Mouse (Mus musculus) limb, embryonic 10.5 days (tissue): Measurements from ENCODE around the gene Tmem17. TPM values are rescaled to one million over a fixed set of nuclear protein-coding genes. Genes with fewer than 3 reads are reported as not detected.

Source experiments
- DNase-seq: peaks from one replicate; pipeline ENCODE4 v3.0.0-alpha.2; 2017; ENCODE audit warnings: low spot score
- H3K27ac ChIP-seq: fragments of 300-500 bp; sonication (generic); 2 replicates; pipeline ENCODE4 v1.5.1; 2016; ENCODE audit warnings: mild to moderate bottlenecking
- H3K27me3 ChIP-seq: fragments of 300-500 bp; sonication (generic); 2 replicates; pipeline ENCODE4 v1.6.1; 2016; ENCODE audit warnings: low read depth, mild to moderate bottlenecking; ENCODE audit not compliant: poor library complexity, severe bottlenecking
- H3K36me3 ChIP-seq: fragments of 300-500 bp; sonication (generic); 2 replicates; pipeline ENCODE4 v1.6.1; 2016; ENCODE audit warnings: mild to moderate bottlenecking, moderate library complexity
- H3K4me1 ChIP-seq: fragments of 300-500 bp; sonication (generic); 2 replicates; pipeline ENCODE4 v1.6.1; 2016
- H3K4me3 ChIP-seq: fragments of 300-500 bp; sonication (generic); 2 replicates; pipeline ENCODE4 v1.5.1; 2016; ENCODE audit warnings: mild to moderate bottlenecking, moderate library complexity
- H3K9me3 ChIP-seq: fragments of 300-500 bp; sonication (generic); replicated peaks from 2 replicates; pipeline ENCODE4 v1.6.1; 2016; ENCODE audit warnings: mild to moderate bottlenecking
- WGBS: fragments of 180-500 bp; shearing (Covaris S2); methylation state at CpG from one replicate; pipeline ENCODE4 v1.1.7; 2016; 5-methylcytosine and 5-hydroxymethylcytosine counted together
- polyA plus RNA-seq: library from polyadenylated mRNA; unstranded; fragments of >200 nt; fragmentation: Nextera tagmentation; extraction: Ambion mirVana; gene quantifications from 2 replicates; pipeline ENCODE4 v1.2.1, GENCODE M21; 2016

The Tmem17 gene
- polyA plus RNA-seq, 1 experiment from 2014 or later, result 16.7 TPM

- Histone ChIP-seq H3K9me3 (no peaks in the 10 kb centered on the region), H3K4me1 (no peaks in the 10 kb centered on the region; the same call in 1 of the 2 replicates), H3K27ac (no peak overlapping the region), H3K36me3 (peaks cover 26% of the 10 kb centered on the region; the same call in 1 of the 2 replicates), H3K4me3 (no peak overlapping the region), H3K27me3 (no peaks in the 10 kb centered on the region)
- WGBS, result 88% methylated on average over 6 of the region's 6 CpGs
- no peak for DNase-seq
Observed at GRCm38 (mm10) chr11:22518445-22518844, 6.6 kb downstream of the Tmem17 start.

GRCm38 (mm10) chr11:22520251-22520650 lies 8.4 kb downstream of the Tmem17 start:
- Histone ChIP-seq H3K9me3 (no peaks in the 10 kb centered on the region), H3K27ac (no peak overlapping the region), H3K4me1 (no peaks in the 10 kb centered on the region), H3K36me3 (peaks cover 26% of the 10 kb centered on the region; the same call in 1 of the 2 replicates), H3K27me3 (no peaks in the 10 kb centered on the region), H3K4me3 (no peak overlapping the region)
- 93% methylated on average over 4 of the region's 4 CpGs for WGBS
- no peak for DNase-seq

- DNase-seq, result no peak
- Histone ChIP-seq H3K36me3 (peaks cover 7% of the 10 kb centered on the region; the same call in 1 of the 2 replicates), H3K9me3 (no peaks in the 10 kb centered on the region), H3K4me1 (no peaks in the 10 kb centered on the region), H3K27ac (no peak overlapping the region), H3K4me3 (no peak overlapping the region), H3K27me3 (no peaks in the 10 kb centered on the region)
- 94% methylated on average over 1 of the region's 1 CpGs for WGBS
Observed at GRCm38 (mm10) chr11:22524606-22525005, 12.7 kb downstream of the Tmem17 start.

GRCm38 (mm10) chr11:22540600-22540999 lies 28.7 kb downstream of the Tmem17 start:
- no peaks in the 10 kb centered on the region for H3K27me3 ChIP-seq
- DNase-seq, result no peak
- 61% methylated on average over 1 of the region's 1 CpGs for WGBS
- H3K4me3 ChIP-seq, result no peak overlapping the region
- H3K27ac ChIP-seq, result no peak overlapping the region
- peaks cover 4% of the 10 kb centered on the region for H3K4me1 ChIP-seq
- H3K9me3 ChIP-seq, result no peaks in the 10 kb centered on the region
- H3K36me3 ChIP-seq, result no peaks in the 10 kb centered on the region

GRCm38 (mm10) chr11:22560061-22560460 lies 48.2 kb downstream of the Tmem17 start:
- Histone ChIP-seq H3K27ac (no peak overlapping the region), H3K4me3 (no peak overlapping the region), H3K36me3 (no peaks in the 10 kb centered on the region), H3K9me3 (no peaks in the 10 kb centered on the region), H3K4me1 (no peaks in the 10 kb centered on the region), H3K27me3 (no peaks in the 10 kb centered on the region)
- DNase-seq, result no peak
- 86% methylated on average over 1 of the region's 1 CpGs for WGBS

- no peak for DNase-seq
- WGBS, result 68% methylated on average over 6 of the region's 6 CpGs
- Histone ChIP-seq H3K27me3 (no peaks in the 10 kb centered on the region), H3K4me1 (no peaks in the 10 kb centered on the region), H3K4me3 (no peak overlapping the region), H3K27ac (no peak overlapping the region), H3K36me3 (no peaks in the 10 kb centered on the region), H3K9me3 (no peaks in the 10 kb centered on the region)
Observed at GRCm38 (mm10) chr11:22560503-22561328, 48.8 kb downstream of the Tmem17 start.

GRCm38 (mm10) chr11:22561329-22561592 lies 49.4 kb downstream of the Tmem17 start:
- no peak overlapping the region for H3K27ac ChIP-seq
- H3K27me3 ChIP-seq, result no peaks in the 10 kb centered on the region
- DNase-seq, result no peak
- H3K36me3 ChIP-seq, result no peaks in the 10 kb centered on the region
- 94% methylated on average over 4 of the region's 4 CpGs for WGBS
- H3K4me3 ChIP-seq, result no peak overlapping the region
- H3K4me1 ChIP-seq, result no peaks in the 10 kb centered on the region
- H3K9me3 ChIP-seq, result no peaks in the 10 kb centered on the region

- Histone ChIP-seq H3K4me1 (no peaks in the 10 kb centered on the region), H3K9me3 (no peaks in the 10 kb centered on the region), H3K4me3 (no peak overlapping the region), H3K36me3 (no peaks in the 10 kb centered on the region), H3K27me3 (no peaks in the 10 kb centered on the region), H3K27ac (no peak overlapping the region)
- whole genome bisulfite sequencing, result 63% methylated on average over 3 of the region's 3 CpGs
- DNase-seq, result no peak
Observed at GRCm38 (mm10) chr11:22563706-22564105, 51.8 kb downstream of the Tmem17 start.

GRCm38 (mm10) chr11:22564676-22565075 lies 52.8 kb downstream of the Tmem17 start:
- no peaks in the 10 kb centered on the region for H3K36me3 ChIP-seq
- 96% methylated on average over 3 of the region's 3 CpGs for WGBS
- H3K9me3 ChIP-seq, result no peaks in the 10 kb centered on the region
- H3K27me3 ChIP-seq, result no peaks in the 10 kb centered on the region
- no peak overlapping the region for H3K4me3 ChIP-seq
- no peak overlapping the region for H3K27ac ChIP-seq
- no peak for DNase-seq
- H3K4me1 ChIP-seq, result no peaks in the 10 kb centered on the region

Other genes with a start within 250 kb of the Tmem17 start
- 5.9 and 7.9 TPM in 2 replicates for gene Ehbp1, start 169.8 kb upstream of the Tmem17 start, polyA plus RNA-seq